Mouse (Mus musculus): ENCODE results near the gene Tinf2. TPM values are rescaled to one million over a fixed set of nuclear protein-coding genes. Genes with fewer than 3 reads are reported as not detected.

Gene Tinf2
- polyA plus RNA-seq, 1 experiment from 2014 or later = 58.0 TPM

GRCm38 (mm10) chr14:55671833-55672740, 9.5 kb downstream of the Tinf2 start, which contains the start of the genes Gmpr2 and Nedd8:
Gene Gmpr2 (plus strand): TSS chr14:55671941.
Gene Nedd8 (minus strand): TSS chr14:55672124.
- peak within 1 kb of the TSS; percentile 70 for H3K4me3 ChIP-seq (ENCODE audit: low read depth, low read length)
- DNase-seq = peak; percentile 97
- peak within 1 kb of the TSS; percentile 70 for H3K4me2 ChIP-seq
- peaks cover 5% of the 10 kb centered on the region; the same call in 1 of the 2 replicates for H3K4me1 ChIP-seq (ENCODE audit: insufficient read depth)
- H3K9me3 ChIP-seq (ENCODE audit: low read depth, low read length) = no peaks in the 10 kb centered on the region
- no peak for TF ChIP-seq CTCF (IDR thresholded peaks at IDR 0.05; ENCODE audit: low read depth)
- no peaks in the 10 kb centered on the region for H3K27me3 ChIP-seq (ENCODE audit: insufficient read depth, low read length)
- peaks cover 23% of the 10 kb centered on the region for H3K36me3 ChIP-seq (ENCODE audit: insufficient read depth)
- H3K9ac ChIP-seq = peak within 1 kb of the TSS; percentile 77
- peak within 1 kb of the TSS; percentile 72; the same call in 1 of the 2 replicates for H3K27ac ChIP-seq (ENCODE audit: low read depth)
- ATAC-seq (ENCODE audit: insufficient read depth) = peak; percentile 98
- WGBS = under 1% methylated on average over 38 of the region's 38 CpGs

- ATAC-seq (ENCODE audit: insufficient read depth) (peak; percentile 55), DNase-seq (no peak)
- Histone ChIP-seq H3K9ac (peak overlapping the region; percentile 77), H3K4me3 (ENCODE audit: low read depth, low read length) (peak overlapping the region; percentile 70), H3K27me3 (ENCODE audit: insufficient read depth, low read length) (no peaks in the 10 kb centered on the region), H3K4me1 (ENCODE audit: insufficient read depth) (peaks cover 5% of the 10 kb centered on the region; the same call in 1 of the 2 replicates), H3K4me2 (peak overlapping the region; percentile 70), H3K27ac (ENCODE audit: low read depth) (peak overlapping the region; percentile 68; the same call in 1 of the 2 replicates), H3K9me3 (ENCODE audit: low read depth, low read length) (no peaks in the 10 kb centered on the region), H3K36me3 (ENCODE audit: insufficient read depth) (peaks cover 18% of the 10 kb centered on the region)
- TF ChIP-seq CTCF (IDR thresholded peaks at IDR 0.05; ENCODE audit: low read depth) = no peak
- under 1% methylated on average over 12 of the region's 12 CpGs for WGBS
These were observed 10.2 kb downstream of the Tinf2 start for GRCm38 (mm10) chr14:55671486-55671832.

- peaks cover 44% of the 10 kb centered on the region for H3K36me3 ChIP-seq (ENCODE audit: insufficient read depth)
- no peaks in the 10 kb centered on the region for H3K27me3 ChIP-seq (ENCODE audit: insufficient read depth, low read length)
- no peaks in the 10 kb centered on the region for H3K9me3 ChIP-seq (ENCODE audit: low read depth, low read length)
- 34% methylated on average over 2 of the region's 2 CpGs for WGBS
- TF ChIP-seq CTCF (IDR thresholded peaks at IDR 0.05; ENCODE audit: low read depth) = no peak
- DNase-seq = no peak
- peaks cover 5% of the 10 kb centered on the region; the same call in 1 of the 2 replicates for H3K4me1 ChIP-seq (ENCODE audit: insufficient read depth)
- H3K27ac ChIP-seq (ENCODE audit: low read depth) = no peak overlapping the region
- H3K4me2 ChIP-seq = peak overlapping the region; percentile 70
- peak overlapping the region; percentile 56 for H3K4me3 ChIP-seq (ENCODE audit: low read depth, low read length)
- ATAC-seq (ENCODE audit: insufficient read depth) = peak; percentile 22; the same call in 1 of the 2 replicates
- H3K9ac ChIP-seq = peak overlapping the region; percentile 81; the same call in 1 of the 2 replicates
These were observed 21.0 kb downstream of the Tinf2 start for GRCm38 (mm10) chr14:55660636-55661035.

- peak within 1 kb of the TSS; percentile 81 for H3K9ac ChIP-seq
- H3K27ac ChIP-seq (ENCODE audit: low read depth) = peak within 1 kb of the TSS; percentile 81
- peak within 1 kb of the TSS; percentile 56 for H3K4me3 ChIP-seq (ENCODE audit: low read depth, low read length)
- ATAC-seq (ENCODE audit: insufficient read depth) (peak; percentile 96), DNase-seq (peak; percentile 94)
- no peaks in the 10 kb centered on the region for H3K27me3 ChIP-seq (ENCODE audit: insufficient read depth, low read length)
- TF ChIP-seq CTCF (IDR thresholded peaks at IDR 0.05; ENCODE audit: low read depth) = peak; percentile 60
- H3K9me3 ChIP-seq (ENCODE audit: low read depth, low read length) = no peaks in the 10 kb centered on the region
- peaks cover 5% of the 10 kb centered on the region; the same call in 1 of the 2 replicates for H3K4me1 ChIP-seq (ENCODE audit: insufficient read depth)
- WGBS = under 1% methylated on average over 39 of the region's 39 CpGs
- peaks cover 42% of the 10 kb centered on the region for H3K36me3 ChIP-seq (ENCODE audit: insufficient read depth)
- H3K4me2 ChIP-seq = peak within 1 kb of the TSS; percentile 70
These were observed 21.6 kb downstream of the Tinf2 start, which contains the start of gene Mdp1 for GRCm38 (mm10) chr14:55659960-55660573. Gene Mdp1 (minus strand): TSS chr14:55660508.

GRCm38 (mm10) chr14:55658011-55658410, 23.6 kb downstream of the Tinf2 start:
- WGBS = 86% methylated on average over 5 of the region's 5 CpGs
- no peak overlapping the region for H3K27ac ChIP-seq (ENCODE audit: low read depth)

GRCm38 (mm10) chr14:55656935-55657334, 24.7 kb downstream of the Tinf2 start:
- Histone ChIP-seq H3K27me3 (ENCODE audit: insufficient read depth, low read length) (no peaks in the 10 kb centered on the region), H3K9ac (no peak overlapping the region), H3K4me2 (no peak overlapping the region), H3K36me3 (ENCODE audit: insufficient read depth) (peaks cover 20% of the 10 kb centered on the region), H3K27ac (ENCODE audit: low read depth) (no peak overlapping the region), H3K4me3 (ENCODE audit: low read depth, low read length) (no peak overlapping the region), H3K4me1 (ENCODE audit: insufficient read depth) (peaks cover 5% of the 10 kb centered on the region; the same call in 1 of the 2 replicates), H3K9me3 (ENCODE audit: low read depth, low read length) (no peaks in the 10 kb centered on the region)
- 76% methylated on average over 3 of the region's 3 CpGs for WGBS
- DNase-seq (no peak), ATAC-seq (ENCODE audit: insufficient read depth) (no peak)
- TF ChIP-seq CTCF (IDR thresholded peaks at IDR 0.05; ENCODE audit: low read depth) = no peak

More at GRCm38 (mm10) chr14:55658011-55658410, 23.6 kb downstream of the Tinf2 start:
- Histone ChIP-seq H3K4me3 (ENCODE audit: low read depth, low read length) (no peak overlapping the region), H3K4me1 (ENCODE audit: insufficient read depth) (peaks cover 5% of the 10 kb centered on the region; the same call in 1 of the 2 replicates), H3K36me3 (ENCODE audit: insufficient read depth) (peaks cover 29% of the 10 kb centered on the region), H3K9me3 (ENCODE audit: low read depth, low read length) (no peaks in the 10 kb centered on the region), H3K4me2 (no peak overlapping the region), H3K9ac (no peak overlapping the region), H3K27me3 (ENCODE audit: insufficient read depth, low read length) (no peaks in the 10 kb centered on the region)
- ATAC-seq (ENCODE audit: insufficient read depth) = no peak
- no peak for TF ChIP-seq CTCF (IDR thresholded peaks at IDR 0.05; ENCODE audit: low read depth)
- no peak for DNase-seq

Measured in lung, embryonic 14.5 days (tissue).